Mouse (Mus musculus) G1E (cell line): ENCODE measurements around the gene Sgo1. TPM values are rescaled to one million over a fixed set of nuclear protein-coding genes. Genes with fewer than 3 reads are reported as not detected.
"Not testable (repeated sequence)": the region's sequence is repeated elsewhere in the genome, so short reads cannot be mapped to it uniquely, and the experiment has no call there.

ENCODE experiments used
- ATAC-seq: 2 replicates; pipeline ENCODE4 v1.8.0; 2016; ENCODE audit warnings: mild to moderate bottlenecking; ENCODE audit not compliant: insufficient number of reproducible peaks, poor library complexity, low FRiP score, severe bottlenecking; ENCODE audit errors: extremely low read depth
- DNase-seq: peaks from one replicate; pipeline ENCODE4 v3.0.0; 2012; ENCODE audit warnings: low spot score
- H3K27me3 ChIP-seq: 2 replicates; pipeline ENCODE4 v1.6.1; 2012; ENCODE audit warnings: mild to moderate bottlenecking, low read length, inconsistent platforms; ENCODE audit not compliant: insufficient read depth
- H3K36me3 ChIP-seq: replicated peaks from 2 replicates; pipeline ENCODE3; 2012; ENCODE audit warnings: mild to moderate bottlenecking, inconsistent platforms
- H3K4me1 ChIP-seq: 2 replicates; pipeline ENCODE4 v1.6.1; 2012; ENCODE audit warnings: low read depth, low read length, inconsistent platforms, mixed read lengths; ENCODE audit not compliant: insufficient read depth
- H3K4me3 ChIP-seq: 2 replicates; pipeline ENCODE4 v1.5.1; 2012; ENCODE audit warnings: low read depth, mild to moderate bottlenecking, inconsistent platforms, low read length, moderate library complexity, mixed read lengths
- H3K9me3 ChIP-seq: replicated peaks from 2 replicates; pipeline ENCODE4 v1.6.1; 2012; ENCODE audit warnings: inconsistent platforms
- CTCF ChIP-seq: IDR thresholded peaks from 2 replicates; pipeline ENCODE4 v1.5.1; 2012; ENCODE audit warnings: low read depth, low read length, inconsistent platforms, mixed read lengths
- GATA1 ChIP-seq: IDR thresholded peaks from 2 replicates; pipeline ENCODE4 v1.6.1; 2012; ENCODE audit warnings: borderline replicate concordance, low read length, inconsistent platforms, mixed read lengths
- GATA2 ChIP-seq: IDR thresholded peaks from 2 replicates; pipeline ENCODE4 v1.6.1; 2012; ENCODE audit warnings: low read depth, low read length, inconsistent platforms, borderline replicate concordance
- POLR2AphosphoS5 ChIP-seq: IDR thresholded peaks from 2 replicates; pipeline ENCODE4 v1.6.1; 2012; ENCODE audit warnings: low read depth, low read length, inconsistent platforms; ENCODE audit not compliant: insufficient replicate concordance
- TAL1 ChIP-seq: conservative IDR thresholded peaks from 2 replicates; pipeline ENCODE4 v1.6.1; 2012; ENCODE audit warnings: low read depth, low read length, inconsistent platforms, mixed read lengths
- polyA plus RNA-seq: library from polyadenylated mRNA; stranded (reverse); fragments of >175 nt; gene quantifications from 2 replicates; pipeline ENCODE4 v1.2.3, GENCODE M21; 2012
- total RNA-seq, 2 experiments: library from RNA; stranded (forward) in 1 of 2; stranded (reverse) in 1 of 2; fragments of 200-1000 nt in 1 of 2; fragments of >200 nt in 1 of 2; fragmentation: Nextera tagmentation in 1 of 2; gene quantifications; 2 replicates each; pipeline ENCODE4 v1.2.3; 2014 to 2017

The Sgo1 gene
- total and polyA plus RNA-seq, 3 experiments = 48.7 to 69.9 (median 52.0) TPM

GRCm38 (mm10) chr17:53659738-53660137, 29.4 kb downstream of the Sgo1 start:
- DNase-seq (no peak), ATAC-seq (no peak)
- H3K4me3 ChIP-seq = no peak overlapping the region
- peaks cover 16% of the 10 kb centered on the region for H3K4me1 ChIP-seq
- H3K9me3 ChIP-seq = no peaks in the 10 kb centered on the region
- no peak for TF ChIP-seq TAL1
- no peak for TF ChIP-seq CTCF
- TF ChIP-seq GATA1 = no peak
- no peak for TF ChIP-seq GATA2
- TF ChIP-seq POLR2AphosphoS5 = no peak
- no peaks in the 10 kb centered on the region for H3K27me3 ChIP-seq
- H3K36me3 ChIP-seq = peaks cover 89% of the 10 kb centered on the region

- Histone ChIP-seq H3K4me1 (peaks cover 16% of the 10 kb centered on the region), H3K4me3 (no peak overlapping the region), H3K27me3 (no peaks in the 10 kb centered on the region), H3K9me3 (no peaks in the 10 kb centered on the region), H3K36me3 (peaks cover 90% of the 10 kb centered on the region)
- TF ChIP-seq CTCF (no peak), GATA1 (no peak), GATA2 (no peak), TAL1 (no peak)
- ATAC-seq = no peak
- DNase-seq = no peak
Observed at GRCm38 (mm10) chr17:53659230-53659629, 29.9 kb downstream of the Sgo1 start.

- DNase-seq (no peak), ATAC-seq (no peak)
- Histone ChIP-seq H3K4me1 (peaks cover 16% of the 10 kb centered on the region), H3K4me3 (no peak overlapping the region), H3K27me3 (no peaks in the 10 kb centered on the region), H3K36me3 (peaks cover 91% of the 10 kb centered on the region), H3K9me3 (no peaks in the 10 kb centered on the region)
- TF ChIP-seq TAL1 (no peak), POLR2AphosphoS5 (no peak), GATA2 (no peak), CTCF (no peak), GATA1 (no peak)
Observed at GRCm38 (mm10) chr17:53658668-53659067, 30.5 kb downstream of the Sgo1 start.

- H3K36me3 ChIP-seq = peaks cover 93% of the 10 kb centered on the region
- 0 out of 2 replicates have a peak, but pooled peaks have one; percentile 24 for TF ChIP-seq CTCF
- H3K4me3 ChIP-seq, H3K9me3 ChIP-seq, DNase-seq, H3K27me3 ChIP-seq: not testable (repeated sequence)
- peak; percentile 42; the same call in 1 of the 2 replicates for ATAC-seq
- peaks cover 16% of the 10 kb centered on the region for H3K4me1 ChIP-seq
Observed at GRCm38 (mm10) chr17:53657391-53657790, 31.7 kb downstream of the Sgo1 start.

GRCm38 (mm10) chr17:53656369-53656860, 32.7 kb downstream of the Sgo1 start:
- H3K36me3 ChIP-seq = peaks cover 96% of the 10 kb centered on the region
- H3K4me1 ChIP-seq = peaks cover 16% of the 10 kb centered on the region
- no peak for ATAC-seq
- no peak overlapping the region for H3K4me3 ChIP-seq
- no peaks in the 10 kb centered on the region for H3K27me3 ChIP-seq
- no peak for TF ChIP-seq GATA2
- no peak for TF ChIP-seq POLR2AphosphoS5
- no peak for TF ChIP-seq CTCF
- TF ChIP-seq GATA1 = no peak
- no peak for TF ChIP-seq TAL1
- DNase-seq = no peak
- H3K9me3 ChIP-seq = no peaks in the 10 kb centered on the region

- Histone ChIP-seq H3K4me3 (no peak overlapping the region), H3K4me1 (peaks cover 16% of the 10 kb centered on the region), H3K27me3 (no peaks in the 10 kb centered on the region), H3K36me3 (peaks cover 96% of the 10 kb centered on the region), H3K9me3 (no peaks in the 10 kb centered on the region)
- TF ChIP-seq GATA1 (no peak), TAL1 (no peak), CTCF (no peak), GATA2 (no peak), POLR2AphosphoS5 (no peak)
- DNase-seq = no peak
- ATAC-seq = no peak
Observed at GRCm38 (mm10) chr17:53655959-53656358, 33.2 kb downstream of the Sgo1 start.

GRCm38 (mm10) chr17:53655081-53655480, 34.1 kb downstream of the Sgo1 start:
- TF ChIP-seq POLR2AphosphoS5 = no peak
- TF ChIP-seq GATA2 = no peak
- TF ChIP-seq CTCF = no peak
- TF ChIP-seq GATA1 = no peak
- no peak for DNase-seq
- no peaks in the 10 kb centered on the region for H3K27me3 ChIP-seq
- no peak overlapping the region for H3K4me3 ChIP-seq
- H3K9me3 ChIP-seq = no peaks in the 10 kb centered on the region
- no peak for ATAC-seq
- peaks cover 16% of the 10 kb centered on the region for H3K4me1 ChIP-seq
- H3K36me3 ChIP-seq = peaks cover 94% of the 10 kb centered on the region
